Mouse (Mus musculus) megakaryocyte-erythroid progenitor cell, adult 5 weeks (primary cell): ENCODE results near the gene Cbfb. TPM values are rescaled to one million over a fixed set of nuclear protein-coding genes. Genes with fewer than 3 reads are reported as not detected.

Experiments
- polyA plus RNA-seq: library from polyadenylated mRNA; stranded (reverse); fragments of >175 nt; gene quantifications from 2 replicates; pipeline ENCODE4 v1.2.3, GENCODE M21; 2012

Gene Cbfb
- 37.9 and 39.6 TPM in 2 replicates for polyA plus RNA-seq

GRCm38 (mm10) chr8:105170381-105171115 lies at the start of gene Cbfb:
Gene Cbfb, plus strand, starts transcription at chr8:105170674.

DNA sequence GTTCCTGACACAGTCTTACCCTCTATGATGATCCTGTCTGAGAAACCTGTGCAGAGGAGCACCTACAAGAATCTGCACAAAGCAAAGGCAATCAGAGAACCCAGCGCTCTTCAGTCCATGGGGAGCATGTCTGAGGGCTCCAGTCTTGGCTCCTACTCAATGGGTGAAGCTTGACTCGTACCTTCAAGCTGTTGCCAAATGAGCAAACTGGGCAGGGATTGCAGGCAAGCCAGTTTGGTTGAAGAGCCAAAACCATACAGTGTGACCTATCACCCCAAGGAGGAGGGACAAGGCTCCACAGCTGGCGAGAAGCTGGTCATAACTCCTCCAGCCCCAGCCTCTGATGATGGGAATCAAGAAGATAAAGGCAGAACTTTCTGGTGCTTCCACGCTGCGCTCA lies 39.0 kb upstream of the Cbfb start, which contains the start of gene Ces4a:
Gene Ces4a (plus strand): TSS at position 292 of the 400 bp plus-strand sequence.

DNA sequence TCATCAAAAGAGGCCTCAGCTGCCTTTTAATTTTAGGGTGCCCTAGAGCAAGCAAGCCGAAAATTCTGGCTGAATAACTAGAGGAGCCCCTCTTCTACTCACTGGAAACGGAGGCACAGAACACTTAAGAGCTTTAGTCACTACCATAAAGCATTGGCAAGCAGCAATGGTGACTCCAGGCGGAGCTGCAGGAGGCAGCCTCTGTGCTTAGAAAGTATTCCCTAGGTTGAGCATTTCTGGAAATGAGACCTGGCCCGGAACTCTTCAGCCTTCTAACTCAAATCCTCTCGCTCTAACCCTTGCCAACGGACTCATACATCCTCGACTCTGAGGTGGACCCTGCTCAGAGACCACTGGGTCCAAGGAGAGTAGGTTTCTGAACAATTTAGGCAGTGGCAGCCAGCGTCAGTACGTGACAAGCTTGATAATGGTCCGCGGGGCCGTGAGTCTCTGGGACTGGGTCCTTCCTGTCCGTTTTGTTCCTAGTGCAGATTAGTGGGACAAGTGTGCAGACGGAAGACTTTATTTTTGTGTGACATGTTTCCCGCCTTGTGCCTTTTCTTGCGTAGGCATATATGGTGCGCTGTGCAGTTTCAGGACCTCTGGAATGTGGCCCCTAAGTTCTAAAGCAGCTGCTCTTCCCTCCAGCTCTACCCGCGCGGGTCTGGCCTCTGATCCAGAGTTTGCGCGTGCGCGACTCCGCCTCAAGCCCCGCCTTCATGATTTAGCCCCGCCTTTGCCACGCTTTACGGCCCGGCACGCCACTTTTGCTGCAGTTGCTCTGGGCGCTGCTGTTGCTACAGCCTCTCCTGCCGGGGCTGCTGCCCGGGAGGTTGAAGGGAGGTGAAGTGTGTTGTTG lies 54.2 kb downstream of the Cbfb start, which contains the start of gene D230025D16Rik:
Gene D230025D16Rik (plus strand): TSS at position 733 of the 859 bp plus-strand sequence.

DNA sequence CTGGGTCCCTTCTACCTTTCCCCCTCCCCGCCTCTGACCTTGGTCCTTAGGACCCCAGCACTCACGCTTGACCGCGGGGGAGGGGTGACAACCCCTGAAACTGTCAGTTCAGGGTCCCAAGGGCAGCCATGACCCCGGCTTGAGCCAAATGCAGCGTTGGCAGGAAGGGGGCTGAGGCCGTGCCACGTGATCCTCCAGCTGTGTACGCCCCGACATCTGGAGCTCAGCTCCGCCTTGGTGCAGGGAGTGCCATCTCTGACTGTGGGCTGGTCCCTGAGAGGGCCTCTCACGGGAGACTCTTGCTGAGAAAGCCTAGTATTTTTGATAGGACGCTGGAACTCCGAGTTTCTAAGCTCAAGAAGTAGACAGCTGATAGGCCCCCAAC lies 84.5 kb downstream of the Cbfb start, which contains the start of gene B3gnt9:
Gene B3gnt9 (minus strand): TSS at position 188 of the 385 bp plus-strand sequence.

GRCm38 (mm10) chr8:105264024-105264982 lies 93.8 kb downstream of the Cbfb start, which contains the start of the genes Tradd and Fbxl8:
Gene Tradd, minus strand, starts transcription at chr8:105264609.
Gene Fbxl8, plus strand, starts transcription at chr8:105264648.

Other genes starting within 250 kb of the Cbfb start
- not detected in 2 replicates for gene Ces2e, start 244.4 kb upstream of the Cbfb start, polyA plus RNA-seq
- gene Ces2f, start 223.3 kb upstream of the Cbfb start, polyA plus RNA-seq = not detected in 2 replicates
- gene Ces2g, start 209.0 kb upstream of the Cbfb start, polyA plus RNA-seq = 9.4 and 10.8 TPM in 2 replicates
- gene Ces2h, start 169.8 kb upstream of the Cbfb start, polyA plus RNA-seq = not detected in 2 replicates
- gene Ces3a, start 122.1 kb upstream of the Cbfb start, polyA plus RNA-seq = not detected in 2 replicates
- not detected in 2 replicates for gene Ces3b, start 86.9 kb upstream of the Cbfb start, polyA plus RNA-seq
- gene Ces4a, start 38.9 kb upstream of the Cbfb start, polyA plus RNA-seq = not detected in 2 replicates
- 5.9 and 6.6 TPM in 2 replicates for gene D230025D16Rik, start 54.5 kb downstream of the Cbfb start, polyA plus RNA-seq
- 2.3 and 3.5 TPM in 2 replicates for gene B3gnt9, start 84.5 kb downstream of the Cbfb start, polyA plus RNA-seq
- gene Tradd, start 93.9 kb downstream of the Cbfb start, polyA plus RNA-seq = 29.0 and 32.2 TPM in 2 replicates
- gene Fbxl8, start 94.0 kb downstream of the Cbfb start, polyA plus RNA-seq = 6.1 and 10.2 TPM in 2 replicates
- gene Hsf4, start 99.1 kb downstream of the Cbfb start, polyA plus RNA-seq = 0.05 and 0.12 TPM in 2 replicates
- 0.22 TPM in 1 of 2 replicates, not detected in the other for gene Nol3, start 105.5 kb downstream of the Cbfb start, polyA plus RNA-seq
- gene 4931428F04Rik, start 119.2 kb downstream of the Cbfb start, polyA plus RNA-seq = 3.8 and 4.6 TPM in 2 replicates
- gene Exoc3l, start 125.4 kb downstream of the Cbfb start, polyA plus RNA-seq = 5.4 and 6.5 TPM in 2 replicates
- 60.7 and 71.9 TPM in 2 replicates for gene E2f4, start 127.0 kb downstream of the Cbfb start, polyA plus RNA-seq
- gene Elmo3, start 134.9 kb downstream of the Cbfb start, polyA plus RNA-seq = 1.5 and 2.0 TPM in 2 replicates
- gene Lrrc29, start 155.6 kb downstream of the Cbfb start, polyA plus RNA-seq = 1.2 and 1.3 TPM in 2 replicates
- 23.7 and 24.6 TPM in 2 replicates for gene Tmem208, start 155.7 kb downstream of the Cbfb start, polyA plus RNA-seq
- 23.7 and 27.7 TPM in 2 replicates for gene Fhod1, start 177.3 kb downstream of the Cbfb start, polyA plus RNA-seq
- 2.1 and 2.9 TPM in 2 replicates for gene Slc9a5, start 178.2 kb downstream of the Cbfb start, polyA plus RNA-seq
- gene Plekhg4, start 202.6 kb downstream of the Cbfb start, polyA plus RNA-seq = 0.06 and 0.10 TPM in 2 replicates
- gene Kctd19, start 242.8 kb downstream of the Cbfb start, polyA plus RNA-seq = not detected in 2 replicates
- gene Lrrc36, start 242.9 kb downstream of the Cbfb start, polyA plus RNA-seq = 0.42 and 0.69 TPM in 2 replicates